Mouse (Mus musculus): ENCODE measurements around the gene Lmf1.

DNA sequence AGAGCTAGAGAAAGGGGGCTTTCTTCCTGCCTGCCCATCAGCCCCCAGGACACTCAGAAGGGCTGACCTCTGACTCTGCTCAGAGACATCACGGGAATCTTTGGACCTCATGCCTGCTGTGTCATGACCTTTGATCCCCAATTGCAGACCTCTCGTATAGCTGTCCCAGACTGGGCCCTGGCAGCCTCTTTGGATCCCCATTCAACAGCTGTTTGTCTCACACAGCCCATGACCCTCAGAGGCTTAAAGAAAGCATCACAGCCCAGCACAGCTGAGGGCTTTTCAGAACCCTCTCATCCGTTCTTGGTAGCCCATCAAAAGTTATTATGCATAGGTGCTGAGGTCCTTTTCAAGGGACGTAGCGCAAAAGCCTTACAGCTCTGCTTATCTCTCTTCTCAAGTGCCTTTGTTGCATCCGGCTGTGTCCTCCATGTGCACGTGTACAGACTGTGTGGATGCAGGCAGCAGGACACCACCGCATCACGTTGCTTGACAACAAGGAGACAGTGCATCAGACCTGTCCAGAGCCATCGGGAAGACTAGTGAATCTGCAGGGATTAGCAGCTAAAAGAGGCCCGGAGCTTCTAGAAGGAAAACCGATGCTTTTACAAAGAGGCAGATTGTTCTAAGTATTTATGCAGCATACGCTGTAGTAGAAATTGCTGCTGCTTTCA, 45.7 kb downstream of the Lmf1 start:
- no peak for TF ChIP-seq EP300 (IDR thresholded peaks at IDR 0.05; ENCODE audit: low read depth in 1 of 2, low read length in 2 of 2)
- TF ChIP-seq E2F4 (IDR thresholded peaks at IDR 0.05; ENCODE audit: borderline replicate concordance, low read depth, low read length), result no peak
- TF ChIP-seq CHD2 (IDR thresholded peaks at IDR 0.05; ENCODE audit: low read length), result no peak
